In the genomic region with DNA sequence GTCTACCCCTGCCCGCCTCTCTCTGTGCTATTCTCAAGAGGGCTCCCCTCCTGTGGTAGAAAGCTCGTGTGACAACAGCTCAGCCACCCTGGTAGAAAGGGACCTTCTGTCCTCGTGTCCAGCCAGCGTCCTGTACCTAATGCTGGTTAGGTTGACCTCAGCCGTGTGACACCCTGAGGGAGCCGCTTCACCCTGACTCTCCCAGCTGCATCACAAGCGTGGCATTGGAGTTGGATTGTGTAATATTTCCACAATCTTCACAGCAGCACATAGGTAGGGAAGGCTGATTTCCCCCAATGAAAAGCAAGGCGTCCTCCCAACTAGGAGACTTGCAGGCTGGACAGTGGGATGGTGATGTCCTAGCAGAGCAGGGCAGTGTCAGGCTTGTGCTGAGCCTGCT, we compare ENCODE assay signal across 18 mouse cellular contexts. TPM values are rescaled to one million over a fixed set of nuclear protein-coding genes. Genes with fewer than 3 reads are reported as not detected.
DNase-seq lines count a peak whose midpoint lies in the region; ATAC-seq and TF ChIP-seq lines count a peak whose summit lies in the region.
"Had no signal": no experiment of that assay in that cellular context is flagged by ENCODE, and none has a peak within 500 bp of the region (broad histone marks: within the 10 kb centered on the region; RNA-seq: fewer than 3 reads in every experiment).

No protein-coding gene starts in this region.

- no peak for TF ChIP-seq POLR2A in heart, adult 2 months (IDR thresholded peaks at IDR 0.05; ENCODE audit: insufficient read depth, low read depth, low read length)

- no peaks in the 10 kb centered on the region for H3K27me3 ChIP-seq in kidney, embryonic 15.5 days
- no peaks in the 10 kb centered on the region for H3K27me3 ChIP-seq in stomach, embryonic 15.5 days (replicated peaks)
- H3K27me3 ChIP-seq in stomach, postnatal 0 days (ENCODE audit: control insufficient read depth, insufficient read depth, low read length), result no peaks in the 10 kb centered on the region
- H3K27me3 ChIP-seq in liver, embryonic 15.5 days, result no peaks in the 10 kb centered on the region
- no peaks in the 10 kb centered on the region for H3K27me3 ChIP-seq in midbrain, embryonic 14.5 days (ENCODE audit: control insufficient read depth, insufficient read depth, low read length)
- H3K27me3 ChIP-seq in heart, adult 2 months (ENCODE audit: control insufficient read depth, insufficient read depth, low read length), result no peaks in the 10 kb centered on the region
- H3K27me3 ChIP-seq: heart, embryonic 15.5 days; neural tube, embryonic 13.5 days; Patski had no signal

- no peak for ATAC-seq in kidney, embryonic 15.5 days (replicated peaks; ENCODE audit: low FRiP score)
- no peak for ATAC-seq in stomach, embryonic 15.5 days (ENCODE audit: insufficient read depth, low FRiP score, low read depth)
- ATAC-seq in stomach, postnatal 0 days (ENCODE audit: low FRiP score, low TSS enrichment), result no peak
- no peak for ATAC-seq in liver, embryonic 15.5 days (ENCODE audit: insufficient read depth)
- no peak for ATAC-seq in midbrain, embryonic 14.5 days (ENCODE audit: low FRiP score, low TSS enrichment)

- no peaks in the 10 kb centered on the region for H3K9me3 ChIP-seq in kidney, embryonic 15.5 days (replicated peaks)
- H3K9me3 ChIP-seq in stomach, embryonic 15.5 days, result no peaks in the 10 kb centered on the region
- H3K9me3 ChIP-seq in stomach, postnatal 0 days (ENCODE audit: control insufficient read depth, low read length), result no peaks in the 10 kb centered on the region
- H3K9me3 ChIP-seq in liver, embryonic 15.5 days (replicated peaks), result no peaks in the 10 kb centered on the region
- H3K9me3 ChIP-seq in midbrain, embryonic 14.5 days (ENCODE audit: control insufficient read depth, low read length), result no peaks in the 10 kb centered on the region
- H3K9me3 ChIP-seq: heart, embryonic 15.5 days; hindbrain, embryonic 10.5 days; neural tube, embryonic 13.5 days had no signal

- no peaks in the 10 kb centered on the region for H3K79me2 ChIP-seq in heart, adult 2 months (replicated peaks; ENCODE audit: control insufficient read depth, insufficient read depth, low read length)

- TF ChIP-seq CTCF in stomach, postnatal 0 days (IDR thresholded peaks at IDR 0.05; ENCODE audit: low read depth), result no peak
- TF ChIP-seq CTCF in heart, adult 2 months (IDR thresholded peaks at IDR 0.05), result no peak

- H3K4me3 ChIP-seq in kidney, embryonic 15.5 days (replicated peaks), result no peak overlapping the region
- no peak overlapping the region for H3K4me3 ChIP-seq in stomach, embryonic 15.5 days (replicated peaks)
- H3K4me3 ChIP-seq in stomach, postnatal 0 days (ENCODE audit: low read depth, low read length), result no peak overlapping the region
- no peak overlapping the region for H3K4me3 ChIP-seq in liver, embryonic 15.5 days (replicated peaks)
- no peak overlapping the region for H3K4me3 ChIP-seq in midbrain, embryonic 14.5 days (replicated peaks; ENCODE audit: low read depth, low read length)
- no peak overlapping the region for H3K4me3 ChIP-seq in heart, adult 2 months
- H3K4me3 ChIP-seq: heart, embryonic 15.5 days; hindbrain, embryonic 10.5 days; neural tube, embryonic 13.5 days had no signal

- no peak for TF ChIP-seq EP300 in stomach, postnatal 0 days (optimal IDR thresholded peaks at IDR 0.05)
- TF ChIP-seq EP300 in heart, adult 2 months (IDR thresholded peaks at IDR 0.05; ENCODE audit: insufficient read depth, low read depth, low read length), result no peak

- no peak overlapping the region for H3K4me2 ChIP-seq in kidney, embryonic 15.5 days
- peak overlapping the region; percentile 29 for H3K4me2 ChIP-seq in stomach, embryonic 15.5 days
- H3K4me2 ChIP-seq in stomach, postnatal 0 days (replicated peaks; ENCODE audit: low read depth), result no peak overlapping the region
- H3K4me2 ChIP-seq in liver, embryonic 15.5 days, result peak overlapping the region; percentile 40
- H3K4me2 ChIP-seq in midbrain, embryonic 14.5 days (ENCODE audit: low read length), result no peak overlapping the region
- H3K4me2 ChIP-seq: neural tube, embryonic 13.5 days had no signal

- 81% methylated on average over 8 of the region's 8 CpGs for WGBS in kidney, embryonic 15.5 days
- 76% methylated on average over 8 of the region's 8 CpGs for WGBS in stomach, embryonic 15.5 days
- 84% methylated on average over 8 of the region's 8 CpGs for WGBS in stomach, postnatal 0 days
- 77% methylated on average over 8 of the region's 8 CpGs for whole genome bisulfite sequencing in liver, embryonic 15.5 days (ENCODE audit: insufficient replicate concordance)
- WGBS in midbrain, embryonic 14.5 days, result 89% methylated on average over 8 of the region's 8 CpGs
- 88% methylated on average over 8 of the region's 8 CpGs for WGBS in heart, adult 2 months

- intact Hi-C loops in heart, adult 2 months (cut with DNase I), result no loop called here

- H3K27ac ChIP-seq in kidney, embryonic 15.5 days, result peak overlapping the region; percentile 63; the same call in 1 of the 2 replicates
- peak overlapping the region; percentile 51; the same call in 1 of the 2 replicates for H3K27ac ChIP-seq in stomach, embryonic 15.5 days
- H3K27ac ChIP-seq in stomach, postnatal 0 days (replicated peaks), result no peak overlapping the region
- peak overlapping the region; percentile 95 for H3K27ac ChIP-seq in liver, embryonic 15.5 days (replicated peaks)
- H3K27ac ChIP-seq in midbrain, embryonic 14.5 days (replicated peaks; ENCODE audit: low read depth, low read length), result no peak overlapping the region
- H3K27ac ChIP-seq in heart, adult 2 months, result no peak overlapping the region
- H3K27ac ChIP-seq: hindbrain, embryonic 10.5 days; neural tube, embryonic 13.5 days had no signal

- H3K36me3 ChIP-seq in kidney, embryonic 15.5 days, result peaks cover 54% of the 10 kb centered on the region
- no peaks in the 10 kb centered on the region for H3K36me3 ChIP-seq in stomach, embryonic 15.5 days
- no peaks in the 10 kb centered on the region for H3K36me3 ChIP-seq in stomach, postnatal 0 days (ENCODE audit: control insufficient read depth, insufficient read depth, low read length)
- peaks cover 98% of the 10 kb centered on the region for H3K36me3 ChIP-seq in liver, embryonic 15.5 days (replicated peaks)
- no peaks in the 10 kb centered on the region for H3K36me3 ChIP-seq in midbrain, embryonic 14.5 days (ENCODE audit: control insufficient read depth, insufficient read depth, low read length)
- H3K36me3 ChIP-seq in heart, adult 2 months (ENCODE audit: control insufficient read depth, insufficient read depth, low read length), result no peaks in the 10 kb centered on the region
- H3K36me3 ChIP-seq: neural tube, embryonic 13.5 days had no signal

- peaks cover 18% of the 10 kb centered on the region for H3K4me1 ChIP-seq in kidney, embryonic 15.5 days
- peaks cover 10% of the 10 kb centered on the region for H3K4me1 ChIP-seq in stomach, embryonic 15.5 days
- no peaks in the 10 kb centered on the region for H3K4me1 ChIP-seq in stomach, postnatal 0 days (replicated peaks; ENCODE audit: control insufficient read depth, insufficient read depth)
- peaks cover 95% of the 10 kb centered on the region for H3K4me1 ChIP-seq in liver, embryonic 15.5 days (replicated peaks)
- H3K4me1 ChIP-seq in midbrain, embryonic 14.5 days (ENCODE audit: control insufficient read depth, insufficient read depth, low read length), result no peaks in the 10 kb centered on the region
- peaks cover 4% of the 10 kb centered on the region for H3K4me1 ChIP-seq in heart, adult 2 months (ENCODE audit: control insufficient read depth, insufficient read depth, low read length)
- H3K4me1 ChIP-seq: neural tube, embryonic 13.5 days had no signal

- no peak for DNase-seq in kidney, adult 18-20 months
- no peak for DNase-seq in stomach, postnatal 0 days (ENCODE audit: low spot score)
- DNase-seq in gastrocnemius, adult 8-10 months (ENCODE audit: low spot score in 2 of 2), result no peak
- no peak for DNase-seq in midbrain, embryonic 14.5 days
- no peak for DNase-seq in heart, adult 2 months
- DNase-seq: cerebellum, adult 11 months; cerebellum, postnatal 25 days; kidney, postnatal 10 days; layer of hippocampus, adult 9-11 months; right cerebral cortex, postnatal 25 days had no signal

- H3K9ac ChIP-seq in kidney, embryonic 15.5 days, result no peak overlapping the region
- H3K9ac ChIP-seq in stomach, embryonic 15.5 days, result no peak overlapping the region
- H3K9ac ChIP-seq in stomach, postnatal 0 days (ENCODE audit: low read length), result no peak overlapping the region
- no peak overlapping the region for H3K9ac ChIP-seq in liver, embryonic 15.5 days
- H3K9ac ChIP-seq in midbrain, embryonic 14.5 days (replicated peaks; ENCODE audit: low read length), result no peak overlapping the region
- no peak overlapping the region for H3K9ac ChIP-seq in heart, adult 2 months (ENCODE audit: low read depth, low read length)
- H3K9ac ChIP-seq: heart, embryonic 15.5 days; neural tube, embryonic 13.5 days had no signal

RNA-seq across cellular contexts. Expression of a gene that starts 14.1 kb away (rescaled TPM):
- polyA plus RNA-seq in kidney, embryonic 15.5 days (2015; fragmentation: Nextera tagmentation; extraction: Ambion mirVana), result 9.7 and 10.5 TPM in 2 replicates
- polyA plus RNA-seq in stomach, embryonic 15.5 days (2015; fragmentation: Nextera tagmentation; extraction: Ambion mirVana), result 8.6 and 11.4 TPM in 2 replicates
- 0.91 and 1.5 TPM in 2 replicates for polyA plus RNA-seq in stomach, postnatal 0 days (2015; fragmentation: Nextera tagmentation; extraction: Ambion mirVana)
- polyA plus RNA-seq in liver, embryonic 15.5 days (2015; fragmentation: Nextera tagmentation; extraction: Ambion mirVana), result 85.3 and 95.6 TPM in 2 replicates
- total RNA-seq in gastrocnemius, adult 8-10 months (2022), result 1 to 10 TPM in 3 of 4 experiments, under 1 TPM in 1; 0.85 to 1.7 (median 1.5) TPM
- 1.2 and 1.7 TPM in 2 replicates for polyA plus RNA-seq in midbrain, embryonic 14.5 days (2014; fragmentation: Nextera tagmentation; extraction: Ambion mirVana)
- total RNA-seq in heart, adult 2 months (2021), result 1 to 10 TPM in 1 of 2 experiments, under 1 TPM in 1; 0.65 to 5.3 TPM
- polyA plus RNA-seq in heart, adult 2 months (2012; rRNA removed), result 0.41 and 1.3 TPM in 2 replicates

RNA-seq across cellular contexts. Expression of a gene that starts 19.9 kb away (rescaled TPM):
- polyA plus RNA-seq in kidney, embryonic 15.5 days (2015; fragmentation: Nextera tagmentation; extraction: Ambion mirVana), result 4.5 and 6.0 TPM in 2 replicates
- 6.4 and 7.8 TPM in 2 replicates for polyA plus RNA-seq in stomach, embryonic 15.5 days (2015; fragmentation: Nextera tagmentation; extraction: Ambion mirVana)
- polyA plus RNA-seq in stomach, postnatal 0 days (2015; fragmentation: Nextera tagmentation; extraction: Ambion mirVana), result 1.6 and 1.9 TPM in 2 replicates
- 2.5 and 3.0 TPM in 2 replicates for polyA plus RNA-seq in liver, embryonic 15.5 days (2015; fragmentation: Nextera tagmentation; extraction: Ambion mirVana)
- total RNA-seq in gastrocnemius, adult 8-10 months (2022), result 1 to 10 TPM in 2 of 4 experiments, under 1 TPM in 2; 0.92 to 1.3 (median 1.1) TPM
- polyA plus RNA-seq in midbrain, embryonic 14.5 days (2014; fragmentation: Nextera tagmentation; extraction: Ambion mirVana), result 1.8 and 3.4 TPM in 2 replicates
- 10 to 100 TPM in 1 of 2 experiments, 1 to 10 TPM in 1; 7.8 to 10.2 TPM for total RNA-seq in heart, adult 2 months (2021)
- 8.6 and 9.4 TPM in 2 replicates for polyA plus RNA-seq in heart, adult 2 months (2012; rRNA removed)
- total RNA-seq: megakaryocyte progenitor cell, adult 5-6 weeks had no signal

RNA-seq across cellular contexts. Expression of a gene that starts 43.0 kb away (rescaled TPM):
- polyA plus RNA-seq in kidney, embryonic 15.5 days (2015; fragmentation: Nextera tagmentation; extraction: Ambion mirVana), result 862 and 905 TPM in 2 replicates
- 274 and 292 TPM in 2 replicates for polyA plus RNA-seq in stomach, embryonic 15.5 days (2015; fragmentation: Nextera tagmentation; extraction: Ambion mirVana)
- polyA plus RNA-seq in stomach, postnatal 0 days (2015; fragmentation: Nextera tagmentation; extraction: Ambion mirVana), result 201 and 224 TPM in 2 replicates
- 41.3 and 42.6 TPM in 2 replicates for polyA plus RNA-seq in liver, embryonic 15.5 days (2015; fragmentation: Nextera tagmentation; extraction: Ambion mirVana)
- 10 to 100 TPM in 1 of 4 experiments, 1 to 10 TPM in 3; 8.7 to 16.7 (median 9.6) TPM for total RNA-seq in gastrocnemius, adult 8-10 months (2022)
- polyA plus RNA-seq in midbrain, embryonic 14.5 days (2014; fragmentation: Nextera tagmentation; extraction: Ambion mirVana), result 108 and 140 TPM in 2 replicates
- 10 to 100 TPM; 56.8 to 58.8 TPM for total RNA-seq in heart, adult 2 months (2021)
- 92.1 and 120 TPM in 2 replicates for polyA plus RNA-seq in heart, adult 2 months (2012; rRNA removed)

Comparison
In these comparisons a context has a peak if more than half of its experiments do, and no peak if none do; other contexts are left out.
1. H3K27ac ChIP-seq: peak in kidney, embryonic 15.5 days (single experiment), stomach, embryonic 15.5 days (single experiment) and liver, embryonic 15.5 days (single experiment); none in stomach, postnatal 0 days (single experiment), midbrain, embryonic 14.5 days (single experiment) and heart, adult 2 months (single experiment).
2. H3K4me2 ChIP-seq: peak in stomach, embryonic 15.5 days (single experiment) and liver, embryonic 15.5 days (single experiment); none in kidney, embryonic 15.5 days (single experiment), stomach, postnatal 0 days (single experiment) and midbrain, embryonic 14.5 days (single experiment).